Mouse (Mus musculus) frontal cortex, postnatal 36 days (tissue): ENCODE measurements at regions not wholly inside any gene's neighbourhood (a gene's known extent, or its start where the extent isn't known, plus 50 kb on each side); places are given as distances from the start of the nearest gene placed in this dataset.
A peak's percentile ranks its signal among the peaks of the same experiment; 100 is the strongest.

Experiments used
- DNase-seq, 2 experiments: peaks; one replicate each; pipeline ENCODE4 v3.0.0; 2022; ENCODE audit warnings: low spot score in 2 of 2

DNA sequence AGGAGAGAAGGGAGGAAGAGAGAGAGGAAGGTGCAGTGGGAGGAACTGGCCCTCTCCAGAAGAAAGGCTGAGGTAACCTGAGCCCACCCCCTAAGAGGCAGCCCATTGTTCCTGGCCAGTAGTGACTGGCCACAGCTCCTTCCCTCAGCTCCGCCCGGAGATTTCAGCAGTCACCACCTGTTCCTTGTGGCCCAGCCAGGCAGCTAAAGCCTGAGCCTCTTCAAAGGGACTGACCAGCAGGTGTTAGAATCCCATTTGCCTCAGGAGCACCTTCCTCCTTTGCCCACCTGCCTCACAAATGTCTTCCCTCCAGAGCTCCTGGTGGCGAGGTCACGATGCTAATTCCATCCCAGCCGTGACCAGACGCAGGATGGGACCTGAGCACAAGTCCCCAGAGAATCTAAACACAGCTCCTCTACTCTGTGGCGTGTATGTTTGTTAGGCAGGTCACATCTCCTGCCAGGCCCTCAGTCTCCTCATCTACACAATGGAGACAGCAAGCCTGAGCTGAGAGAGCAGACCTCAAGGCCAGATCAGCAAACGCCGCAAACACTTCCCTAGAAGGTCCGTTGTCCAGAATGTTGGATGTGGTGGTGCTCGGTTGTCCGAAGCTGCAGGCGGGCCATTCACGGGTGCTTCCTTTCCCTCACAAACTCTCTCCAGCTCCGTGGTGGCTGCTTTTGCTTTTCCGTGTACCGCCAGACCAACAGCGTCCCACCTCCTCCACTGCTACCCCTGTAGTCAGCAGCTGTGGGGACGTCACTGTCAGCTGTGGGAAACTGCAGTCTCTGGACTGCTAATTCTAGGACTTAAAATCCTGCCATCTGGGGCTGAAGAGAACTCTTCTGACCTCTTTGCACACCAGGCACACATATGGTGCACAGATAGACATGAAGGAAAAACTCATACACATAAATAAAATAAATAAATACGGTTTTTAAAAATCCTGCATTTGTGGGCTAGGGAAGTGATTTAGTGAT is 145.8 kb upstream of the Rad23b start:
- no peak for DNase-seq

DNA sequence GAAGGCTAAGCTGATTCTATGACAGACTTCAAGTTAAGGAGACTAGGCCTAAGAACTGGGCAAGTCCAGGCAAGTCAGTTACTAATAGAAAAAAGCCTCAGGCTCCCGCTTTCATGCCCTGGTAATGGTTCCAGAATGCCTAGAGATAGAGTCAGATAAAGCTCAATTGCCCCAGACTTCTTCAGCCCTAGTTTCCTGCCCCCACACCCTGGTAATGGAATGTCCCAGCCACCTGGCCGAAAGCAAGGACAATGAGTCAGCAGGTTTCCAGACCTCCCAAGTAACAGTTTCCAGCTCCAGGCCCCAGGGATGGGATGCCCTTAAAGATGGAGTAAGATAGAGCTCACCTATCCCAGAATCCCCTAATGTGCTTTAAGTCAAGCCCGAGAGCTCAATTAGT is 143.6 kb upstream of the Rad23b start:
- no peak for DNase-seq

DNA sequence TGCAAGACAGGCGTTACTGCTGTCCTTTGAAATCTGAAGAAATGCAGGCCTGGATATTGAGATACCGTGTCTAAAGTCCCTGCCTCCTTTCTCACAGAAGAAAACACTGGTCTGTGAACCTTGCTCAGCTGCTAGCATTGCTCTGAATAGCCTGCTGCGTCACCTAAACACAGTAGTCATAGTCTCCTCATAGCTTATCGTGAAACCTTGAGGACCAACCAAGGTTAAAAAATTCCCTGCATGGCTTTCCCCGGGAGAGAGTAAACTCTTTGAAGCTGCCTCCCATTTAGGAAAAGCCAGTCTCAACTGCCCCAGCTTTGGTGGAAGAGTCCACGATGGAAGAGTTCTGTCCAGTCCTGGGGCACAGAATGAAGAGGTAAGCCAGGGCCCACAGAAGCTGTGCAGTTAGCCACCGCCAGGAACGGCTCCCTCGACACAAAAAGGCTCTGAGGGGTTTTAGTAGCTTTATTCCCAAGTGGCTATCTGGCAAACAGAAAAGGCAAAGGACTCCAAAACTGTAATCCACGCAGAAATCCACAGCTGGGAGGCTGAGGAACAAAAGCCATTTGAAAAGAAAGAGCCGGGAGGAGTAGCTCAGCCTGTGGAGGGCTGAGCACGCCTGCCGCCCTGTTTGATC is 142.0 kb upstream of the Rad23b start:
- DNase-seq = no peak

DNA sequence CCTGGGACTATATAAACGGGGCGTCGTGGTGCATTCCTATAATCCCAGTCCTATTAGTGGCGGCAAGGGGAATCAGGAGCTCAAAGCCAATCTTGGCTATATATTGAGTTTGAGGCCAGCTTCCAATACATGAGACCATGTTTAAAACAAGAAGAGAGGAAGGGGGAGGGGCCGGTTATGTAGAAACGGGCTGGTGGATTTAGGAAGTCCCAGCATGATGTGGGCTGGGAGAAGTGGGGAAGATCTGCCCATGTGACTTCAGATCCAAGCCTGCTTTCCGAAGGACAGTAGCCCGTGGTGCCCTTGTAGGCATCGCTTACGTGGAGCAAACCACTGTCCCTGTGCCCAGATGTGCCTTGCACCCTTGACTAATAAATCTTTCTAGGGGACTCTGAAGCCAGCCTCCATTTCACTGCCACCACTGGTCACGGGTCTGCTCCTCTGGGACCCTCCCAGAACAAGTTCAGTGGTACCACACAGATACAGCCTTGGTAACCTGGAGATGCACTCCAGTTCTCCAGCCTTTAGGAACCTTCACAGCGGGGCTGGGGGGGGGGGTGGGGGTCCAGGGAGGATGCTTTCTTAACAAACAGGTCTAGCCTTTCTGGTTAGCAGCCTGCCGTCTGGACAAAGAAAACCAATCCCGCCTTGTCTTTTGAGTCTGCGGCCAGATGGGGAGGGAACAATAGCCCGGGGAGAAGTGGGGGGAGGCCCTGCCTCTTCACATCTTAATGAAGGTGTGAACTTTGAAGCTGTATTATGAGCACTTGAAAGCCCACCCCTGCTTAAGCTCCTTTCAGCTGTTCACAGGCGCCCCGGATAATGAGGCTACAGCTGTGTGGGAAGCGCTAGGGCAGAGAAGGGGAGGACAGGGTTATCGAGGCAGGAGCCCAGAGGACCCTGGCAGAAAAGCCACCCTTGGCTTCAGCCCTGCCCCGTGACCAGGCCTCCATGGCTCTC is 141.2 kb upstream of the Rad23b start:
- peak in 1 of 2 experiments; percentile 29 for DNase-seq

DNA sequence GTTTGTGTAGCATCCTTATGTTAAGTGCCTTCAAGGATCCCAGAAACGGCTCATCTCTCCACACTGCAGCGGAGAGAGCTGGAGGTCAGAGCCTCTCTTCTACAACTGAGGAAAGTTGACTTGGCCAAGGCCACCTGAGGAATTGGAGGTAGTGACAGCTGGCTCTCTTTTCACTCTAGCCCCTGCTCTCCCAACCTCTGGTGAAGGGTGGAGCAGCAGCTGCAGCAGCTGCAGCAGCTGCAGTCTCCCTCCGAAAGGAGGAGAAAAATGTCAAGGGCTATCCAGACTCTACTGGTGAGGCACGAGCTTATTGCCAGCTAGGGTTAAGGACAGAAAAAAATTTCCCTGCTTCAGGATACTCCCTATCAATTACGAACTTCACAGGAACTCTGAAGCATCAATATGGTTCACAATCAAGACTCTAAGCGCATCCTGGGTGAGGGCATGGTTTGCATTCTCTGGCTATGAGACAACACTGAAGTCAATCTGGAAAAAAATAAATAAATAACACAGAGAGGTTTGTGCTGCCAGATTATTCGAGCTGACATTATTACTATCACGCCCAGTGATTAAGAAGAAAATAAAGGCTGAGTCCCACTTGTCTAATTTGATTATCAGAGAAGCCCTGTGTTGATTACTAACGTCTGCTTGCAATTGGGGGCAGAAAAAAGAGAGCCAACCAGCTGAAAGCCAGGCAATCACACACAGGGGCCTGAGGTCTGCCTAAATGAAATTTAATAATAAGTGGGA is 134.2 kb upstream of the Rad23b start:
- no peak for DNase-seq

DNA sequence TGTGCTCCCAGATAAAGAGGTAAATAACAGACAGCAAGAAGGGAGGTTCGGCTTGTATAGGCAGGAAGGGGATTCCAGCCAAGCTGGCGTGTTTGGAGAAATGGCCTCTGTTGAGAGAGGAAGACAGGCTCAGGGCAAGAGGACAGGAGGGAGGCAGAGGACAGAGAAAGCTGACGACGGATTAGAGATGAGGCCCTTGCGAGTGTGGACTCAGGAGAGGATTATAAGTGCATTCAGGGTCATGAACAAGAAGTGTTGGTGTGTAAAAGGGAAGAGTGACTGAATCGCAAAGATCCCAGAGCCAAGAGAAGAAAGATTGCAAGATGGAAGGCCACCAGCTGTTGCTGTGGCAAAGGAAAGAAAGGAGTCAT is 133.7 kb upstream of the Rad23b start:
- DNase-seq = no peak

DNA sequence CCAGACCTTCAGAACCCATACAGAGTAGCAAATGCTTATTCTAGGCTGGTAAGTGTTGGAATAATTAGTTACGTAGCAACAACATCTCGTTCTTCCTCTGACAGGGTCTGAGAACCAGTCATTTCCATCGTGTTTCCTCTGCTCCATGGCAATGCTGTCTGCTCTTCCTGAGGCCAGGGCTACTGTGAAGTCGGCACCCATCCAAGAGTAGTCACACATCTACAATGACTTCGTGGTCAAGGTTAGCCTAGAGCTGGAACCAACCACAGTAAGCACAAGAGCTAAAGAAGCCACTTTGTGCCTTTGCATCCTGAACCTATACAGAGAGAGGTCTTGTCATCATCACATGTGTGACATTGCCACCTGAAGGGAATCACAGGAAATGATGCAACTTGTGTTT is 124.1 kb upstream of the Rad23b start:
- DNase-seq = no peak

DNA sequence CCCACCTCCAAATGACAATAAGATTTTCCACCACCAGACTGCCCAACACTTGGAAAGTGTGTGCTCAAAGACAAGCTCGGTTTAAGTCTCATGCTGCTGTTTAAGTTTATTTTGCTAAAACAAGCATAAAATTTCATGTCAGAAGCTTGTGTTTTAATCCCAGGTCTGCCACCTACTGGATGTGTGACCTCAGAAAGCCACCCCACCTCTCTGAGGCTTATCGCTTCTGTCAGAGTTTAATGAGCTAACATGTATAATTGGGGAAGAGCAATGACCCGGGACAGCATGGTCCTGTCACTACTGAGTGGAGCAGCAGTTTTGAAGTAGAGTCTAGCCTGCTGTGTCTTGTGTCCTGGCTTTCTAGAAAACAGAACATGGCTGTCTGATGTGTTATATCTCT is 122.4 kb upstream of the Rad23b start:
- no peak for DNase-seq

DNA sequence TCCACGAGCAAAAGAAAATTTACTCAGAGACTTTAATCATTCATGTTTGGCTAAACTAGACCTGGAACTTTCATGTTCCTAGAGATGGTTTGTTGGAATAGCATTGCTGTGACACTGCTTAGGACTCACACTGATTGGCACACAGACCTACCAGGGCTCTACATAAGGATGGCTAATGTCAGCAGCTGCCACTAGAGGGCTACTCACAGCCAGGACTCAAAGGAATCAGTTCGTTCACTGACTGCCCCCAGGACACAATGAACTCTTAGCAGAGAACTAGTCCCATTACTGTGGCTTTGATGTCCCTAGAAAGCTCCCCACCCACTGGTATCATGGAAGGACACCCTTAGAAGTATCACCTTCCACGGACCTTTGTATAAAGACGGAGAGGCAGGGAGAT is 118.3 kb upstream of the Rad23b start:
- peak in 1 of 2 experiments; percentile 39 for DNase-seq

DNA sequence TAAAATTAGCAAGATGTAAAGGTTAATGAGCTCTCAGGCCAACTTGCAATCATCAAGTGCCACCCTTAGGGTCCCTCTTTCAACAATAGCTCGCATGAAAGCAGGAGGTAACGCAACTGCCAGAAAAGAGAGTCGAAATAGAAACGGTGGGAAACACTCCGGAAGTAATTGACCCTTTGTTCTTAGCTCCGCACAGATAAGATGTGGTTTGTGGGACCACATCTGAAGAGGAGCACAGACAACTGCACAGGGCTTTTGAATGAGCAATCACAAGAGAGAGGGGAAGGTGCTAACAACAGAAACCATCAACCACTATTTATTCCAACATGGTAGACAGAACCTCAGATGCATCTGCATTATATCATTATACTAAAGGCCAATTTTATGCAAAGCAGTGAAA is 112.0 kb upstream of the Rad23b start:
- no peak for DNase-seq

DNA sequence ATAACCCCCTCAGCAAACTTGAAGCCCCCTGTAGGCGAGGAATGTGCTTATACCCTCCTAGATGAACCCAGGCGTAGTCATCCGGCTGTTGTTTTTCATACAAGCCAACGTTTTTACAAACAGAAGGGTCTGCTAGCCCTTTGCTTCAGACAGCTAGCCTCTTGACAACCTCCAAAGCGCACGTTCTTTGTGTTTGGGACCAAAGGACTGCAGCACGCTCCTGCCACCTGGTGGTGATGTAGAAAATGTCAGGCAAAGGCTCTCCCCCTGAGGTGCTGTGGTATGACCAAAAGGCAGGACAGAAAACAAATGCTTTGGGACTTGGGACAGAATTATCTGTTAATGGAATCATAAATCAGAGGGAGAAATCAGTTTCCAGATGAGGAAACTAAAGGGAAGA is 109.4 kb upstream of the Rad23b start:
- DNase-seq = peak; percentile 72 to 75

DNA sequence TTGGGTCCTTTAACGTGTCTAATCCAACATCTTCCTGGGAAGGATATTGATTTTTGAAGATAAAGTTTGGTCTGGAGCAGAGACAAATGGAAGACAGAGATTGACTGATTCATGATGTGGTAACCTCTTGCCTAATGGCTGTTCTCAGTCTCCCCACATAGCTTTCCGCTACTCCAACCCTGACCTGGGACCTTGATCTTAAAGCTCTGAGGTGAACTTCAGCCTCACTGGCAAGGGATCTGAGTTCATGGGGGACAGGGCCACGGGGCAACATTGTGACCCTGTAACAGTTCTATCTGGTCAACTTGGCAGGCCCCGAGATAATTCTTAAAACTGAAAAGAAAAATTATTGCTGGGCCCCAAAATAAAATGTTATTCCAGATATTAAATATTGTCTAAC is 107.5 kb upstream of the Rad23b start:
- DNase-seq = no peak

DNA sequence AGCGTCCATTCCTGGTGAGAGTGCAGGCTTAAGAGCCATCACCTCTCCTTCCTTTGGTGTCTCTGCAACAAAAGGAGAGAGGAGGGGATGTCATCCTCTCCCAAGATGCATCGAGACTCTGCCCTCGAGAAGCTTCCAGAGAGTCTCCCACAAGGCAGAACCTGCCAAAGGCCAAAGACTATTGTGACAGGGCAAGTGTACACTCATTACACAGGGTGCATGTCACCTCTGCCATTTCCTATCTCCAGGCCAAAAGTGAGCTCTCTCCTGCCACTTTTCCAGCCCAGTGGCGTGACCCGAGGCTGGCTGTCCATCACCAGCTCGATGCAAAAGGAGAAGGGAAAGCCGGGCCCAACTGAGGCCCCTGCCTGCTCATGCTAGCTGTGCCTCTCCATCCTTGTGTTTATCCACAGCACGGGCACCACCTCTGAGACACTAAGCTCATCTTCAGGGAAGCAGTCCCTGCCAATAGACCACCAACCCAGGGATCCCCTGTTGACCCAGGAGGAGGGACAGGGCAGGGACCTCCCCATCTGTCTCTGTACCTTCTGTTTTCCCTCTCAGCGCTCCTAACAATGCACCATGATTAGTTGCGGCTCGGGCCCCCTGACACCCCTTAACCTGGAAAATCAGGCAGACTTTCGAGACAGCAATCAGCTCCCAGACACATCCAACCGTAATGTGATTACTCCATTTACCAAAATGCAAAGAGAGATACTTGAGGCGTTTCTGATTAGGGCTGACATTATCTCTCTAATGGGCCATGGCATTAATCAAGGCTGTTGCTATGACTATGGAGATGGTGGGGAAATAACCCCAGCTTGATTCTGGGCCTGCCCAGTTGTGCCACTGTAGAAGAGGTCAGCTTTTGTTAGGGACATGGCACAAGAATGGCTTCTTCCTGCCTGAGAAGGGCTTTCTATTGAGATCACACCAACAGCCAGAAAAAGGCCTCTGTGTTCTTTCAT is 106.5 kb upstream of the Rad23b start:
- no peak for DNase-seq

DNA sequence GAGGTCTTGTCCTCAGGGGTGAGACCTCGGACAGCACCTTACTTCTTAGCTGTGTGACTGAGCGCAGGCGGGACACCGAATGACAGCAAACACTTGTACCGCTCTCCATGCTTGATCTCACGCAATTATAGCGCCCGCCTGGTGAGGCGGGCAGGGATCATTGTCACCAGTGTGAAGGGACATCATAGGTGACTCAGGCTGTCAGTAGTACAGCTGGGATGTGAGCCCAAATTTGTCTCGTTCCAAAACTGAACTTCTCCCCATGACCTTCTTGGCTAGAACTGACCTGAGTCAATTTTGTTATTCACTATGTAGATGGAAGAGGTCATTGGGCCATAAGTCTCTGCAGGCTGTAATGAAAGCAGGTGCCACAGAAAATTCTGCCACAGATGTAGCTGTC is 104.1 kb upstream of the Rad23b start:
- no peak for DNase-seq

DNA sequence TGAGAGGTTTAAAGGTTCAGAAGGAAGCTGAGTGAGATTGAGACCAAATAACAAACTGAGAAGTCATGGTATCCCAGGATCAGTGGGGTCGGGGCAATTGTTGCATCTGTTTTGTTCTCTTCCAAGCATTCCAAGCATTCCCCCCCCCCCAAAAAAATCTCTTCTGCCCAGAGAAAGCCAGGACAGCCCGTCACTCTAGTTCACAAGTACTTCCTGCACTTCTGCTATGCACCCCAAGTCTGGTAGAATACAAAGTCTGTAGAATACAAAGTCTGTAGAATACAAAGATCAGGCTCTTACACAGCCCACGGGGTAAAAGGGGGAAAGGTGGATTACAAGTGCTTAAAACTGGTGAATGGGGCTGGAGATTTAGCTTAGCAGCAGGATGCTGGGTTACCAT is 99.5 kb upstream of the Rad23b start:
- DNase-seq = no peak

DNA sequence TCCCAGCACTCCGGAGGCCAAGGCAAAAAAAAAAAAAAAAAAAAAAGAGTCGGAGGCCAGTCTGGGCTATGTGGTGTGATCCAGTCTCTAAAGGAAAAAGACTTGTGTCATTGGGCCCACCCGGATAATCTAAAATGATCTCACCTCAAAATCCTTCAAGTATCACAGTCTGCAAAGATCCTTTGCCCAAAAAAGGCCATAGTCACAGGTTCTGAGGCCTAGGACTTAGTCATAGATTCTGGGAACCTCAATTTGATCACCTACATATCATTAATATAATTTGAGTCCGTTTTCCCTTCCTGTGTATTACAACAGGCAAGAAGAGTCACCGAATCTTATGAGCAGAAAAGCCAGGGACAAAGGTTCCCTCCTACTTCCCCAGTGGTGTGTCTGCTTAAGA is 98.3 kb upstream of the Rad23b start:
- DNase-seq = no peak

DNA sequence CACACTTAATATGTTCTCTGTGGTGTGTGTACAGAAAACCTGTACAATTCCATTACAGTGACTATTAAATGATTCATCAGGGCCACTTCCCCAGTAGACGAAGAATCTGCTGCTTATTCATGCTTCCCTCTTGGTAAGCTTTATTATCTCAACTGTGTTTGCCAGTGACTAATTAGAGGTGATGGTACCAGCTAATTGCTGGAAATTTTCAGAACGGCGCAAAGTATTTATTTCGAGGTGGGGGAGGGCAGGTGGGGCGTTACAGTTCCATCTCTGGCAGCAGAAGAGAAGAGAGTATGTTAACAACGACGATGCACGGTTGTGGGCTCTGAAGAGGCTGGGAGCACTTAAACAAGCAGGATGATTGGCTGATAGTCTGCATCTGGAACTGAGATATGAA is 96.1 kb upstream of the Rad23b start:
- DNase-seq = no peak

DNA sequence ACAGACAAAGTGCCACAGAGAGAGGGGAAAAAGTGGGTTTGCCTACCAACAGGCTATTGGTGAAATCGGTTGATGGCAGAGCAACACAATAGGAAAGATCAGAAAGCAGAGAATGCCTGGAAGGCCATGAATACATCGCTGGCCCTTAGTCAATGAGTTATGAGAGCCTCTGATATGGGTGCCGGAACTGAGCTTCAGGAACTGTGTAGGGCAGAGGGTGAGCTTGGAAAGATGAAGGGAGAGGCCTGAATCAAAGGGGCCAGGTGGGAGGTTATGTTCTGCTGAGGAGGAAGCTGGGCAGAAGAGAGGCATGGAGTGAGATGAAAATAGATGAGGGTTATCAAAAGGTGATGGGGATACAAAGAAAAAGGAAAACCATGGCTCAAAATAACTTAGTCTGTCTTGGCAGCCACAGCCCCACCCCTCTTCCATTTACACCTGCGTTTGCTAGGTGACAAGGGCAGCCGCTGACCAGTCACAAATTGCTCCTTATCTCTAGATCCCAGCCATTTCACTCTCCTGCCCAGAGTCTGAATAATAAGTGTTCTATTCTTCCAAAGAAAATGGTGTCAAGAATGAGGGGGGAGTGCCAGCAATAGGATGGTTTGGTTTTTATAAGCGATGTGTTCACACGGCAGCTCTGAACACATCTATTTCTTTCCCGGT is 77.7 kb upstream of the Rad23b start:
- no peak for DNase-seq

DNA sequence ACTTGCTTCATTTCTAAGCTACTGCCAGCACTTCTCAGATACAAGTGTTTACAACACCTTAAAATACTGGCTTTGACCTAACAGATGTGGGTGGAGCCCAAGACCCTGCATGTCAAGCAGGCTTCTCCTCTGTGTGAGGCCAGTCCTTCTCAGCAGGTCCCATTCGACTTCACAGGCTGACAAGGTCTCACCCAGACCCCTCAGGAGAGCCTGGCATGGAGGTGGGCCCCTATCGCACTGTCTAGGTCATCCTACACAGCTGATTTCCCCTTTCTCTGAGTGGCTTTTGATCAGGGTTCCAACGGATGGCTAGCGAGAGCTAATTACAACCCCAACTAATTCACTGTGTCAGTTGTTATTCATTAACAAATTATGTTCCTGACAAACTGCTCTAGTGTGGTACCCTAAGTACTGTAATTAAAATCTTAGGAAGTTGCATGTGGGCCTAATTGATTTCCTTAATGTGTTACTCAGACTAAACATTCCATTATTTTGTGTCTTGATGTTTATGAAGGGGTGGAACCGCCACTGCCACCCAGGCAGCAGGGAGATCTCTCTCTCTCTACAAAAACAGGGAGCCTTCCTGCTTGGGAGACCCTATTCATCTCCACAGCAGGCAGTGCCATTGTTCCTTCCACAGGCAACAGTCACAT is 73.4 kb upstream of the Rad23b start:
- DNase-seq = no peak
